Mouse (Mus musculus) cerebellum, postnatal 25 days (tissue): ENCODE data around the gene Ccnc.
A peak's percentile ranks its signal among the peaks of the same experiment; 100 is the strongest.
"Not testable (repeated sequence)": the region's sequence is repeated elsewhere in the genome, so short reads cannot be mapped to it uniquely, and the experiment has no call there.

ENCODE experiments used
- DNase-seq, 2 experiments: peaks; one replicate each; pipeline ENCODE4 v3.0.0; 2021; ENCODE audit warnings: mixed read lengths in 2 of 2

The Ccnc gene

GRCm38 (mm10) chr4:21726912-21727614 lies 438 bp upstream of the Ccnc start:
- peak; percentile 40 to 58 for DNase-seq

GRCm38 (mm10) chr4:21739169-21739568 lies 11.7 kb downstream of the Ccnc start:
- DNase-seq: no peak

DNA sequence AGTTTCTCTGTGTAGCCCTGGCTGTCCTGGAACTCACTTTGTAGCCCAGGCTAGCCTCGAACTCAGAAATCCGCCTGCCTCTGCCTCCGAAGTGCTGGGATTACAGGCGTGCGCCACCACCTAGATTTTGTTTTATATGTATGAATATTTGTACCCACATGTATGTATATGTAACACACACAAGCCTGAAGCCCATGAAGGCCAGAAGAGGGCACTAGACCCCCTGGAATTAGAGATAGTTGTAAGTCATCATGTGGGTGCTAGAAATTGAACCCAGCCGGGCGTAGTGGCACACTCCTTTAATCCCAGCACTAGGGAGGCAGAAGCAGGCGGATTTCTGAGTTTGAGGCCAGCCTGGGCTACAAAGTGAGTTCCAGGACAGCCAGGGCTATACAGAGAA lies 16.6 kb downstream of the Ccnc start:
- DNase-seq: not testable (repeated sequence)

DNA sequence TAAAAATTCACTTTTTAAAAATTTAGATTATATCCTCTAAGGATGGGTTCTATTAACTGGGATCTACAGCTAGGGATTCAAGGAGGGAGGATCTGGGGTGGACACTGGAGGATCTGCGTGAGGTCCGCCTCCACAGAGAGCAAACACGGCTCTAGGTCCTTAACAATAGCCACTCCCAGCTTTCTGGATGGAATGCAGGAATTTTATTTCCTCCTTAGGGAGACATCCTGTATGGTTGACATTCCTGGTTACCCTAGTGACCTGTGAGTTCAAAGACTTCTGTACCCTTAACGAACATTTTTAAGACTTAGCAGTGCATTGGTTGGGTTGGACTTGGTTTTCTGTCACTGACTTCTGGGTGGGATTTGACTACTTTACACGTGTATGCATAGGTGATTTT lies 18.2 kb downstream of the Ccnc start:
- no peak for DNase-seq

DNA sequence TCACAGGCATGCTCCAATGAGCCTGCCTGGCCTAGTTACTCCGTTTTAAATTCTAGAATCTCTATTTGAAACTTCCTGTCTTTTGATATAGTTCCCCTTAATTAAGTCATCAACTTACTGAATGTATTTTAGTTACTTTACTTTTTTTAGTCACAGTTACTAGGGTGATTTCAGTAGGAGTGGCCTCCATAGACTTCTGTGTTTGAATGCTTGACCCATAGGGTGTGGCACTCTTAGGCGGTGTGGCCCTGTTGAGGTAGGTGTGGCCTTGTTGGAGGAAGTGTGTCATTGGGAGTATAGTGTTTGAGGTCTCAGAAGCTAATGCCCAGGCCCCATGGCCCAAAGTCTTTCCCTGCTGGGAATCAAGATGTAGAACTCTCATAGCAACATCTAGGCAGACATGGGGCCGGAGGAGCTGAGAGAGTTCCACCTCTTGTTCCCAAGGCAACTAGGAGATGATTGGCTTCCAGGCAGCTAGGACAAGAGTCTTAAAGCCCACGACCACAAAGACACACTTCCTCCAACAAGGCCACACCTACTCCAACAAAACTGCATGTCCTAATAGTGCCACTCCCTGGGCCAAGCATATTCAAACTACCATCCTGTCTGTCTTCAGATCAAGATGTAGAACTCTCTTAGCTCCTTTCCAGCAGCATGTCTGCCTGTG lies 27.8 kb downstream of the Ccnc start:
- DNase-seq: no peak

DNA sequence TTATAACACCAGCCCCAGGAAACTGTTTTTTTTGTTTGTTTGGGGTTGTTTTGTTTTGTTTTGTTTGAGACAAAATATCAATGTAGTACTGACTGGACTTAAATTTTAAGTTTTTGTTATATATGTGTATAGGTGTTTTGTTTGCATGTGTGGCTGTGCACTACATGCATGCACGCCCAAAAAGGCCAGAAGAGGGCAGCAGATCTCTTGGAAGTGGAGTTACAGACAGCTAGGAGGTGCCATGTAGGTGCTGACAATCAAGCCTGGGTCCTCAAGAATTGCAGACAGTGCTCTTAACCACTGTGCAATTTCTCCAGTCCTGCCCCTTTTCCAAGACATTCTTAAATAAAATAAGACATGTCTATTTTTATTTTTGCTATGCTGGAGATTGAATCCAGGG lies 31.4 kb downstream of the Ccnc start:
- DNase-seq: peak in 1 of 2 experiments; percentile 18

DNA sequence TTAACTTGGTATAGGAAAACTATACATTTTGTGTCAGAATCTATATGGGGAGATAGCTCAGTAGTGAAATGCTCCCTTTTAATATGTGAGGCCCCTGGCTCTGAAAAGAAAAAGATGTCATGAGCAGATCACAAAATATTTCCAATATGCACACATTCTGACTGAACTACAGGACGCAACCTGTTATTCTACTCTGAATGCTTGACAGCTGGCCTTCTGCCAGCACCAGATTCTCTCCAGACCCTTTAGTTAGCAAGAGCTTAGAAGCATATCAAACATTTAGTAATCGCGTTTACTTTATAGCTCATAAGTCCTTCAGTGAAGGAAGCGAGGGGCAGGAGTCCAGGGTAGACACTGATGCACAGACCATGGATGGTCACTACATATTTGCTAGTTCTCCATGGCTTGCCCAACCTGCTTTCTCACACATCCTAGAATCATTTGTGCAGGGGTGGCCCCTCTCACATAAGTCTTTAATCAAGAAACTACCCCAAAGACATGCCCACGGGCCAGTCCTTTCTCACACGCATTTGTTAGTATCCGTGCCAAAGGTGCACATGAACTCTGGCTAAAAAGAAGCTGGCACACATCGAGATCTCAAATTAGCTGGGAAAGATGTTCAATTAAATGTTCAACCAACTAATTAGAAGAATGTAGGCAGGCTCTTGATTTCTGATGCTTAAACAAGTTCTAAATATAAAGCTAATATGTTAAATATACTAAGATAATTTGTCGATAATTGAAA lies 34.1 kb downstream of the Ccnc start:
- peak; percentile 15 to 51 for DNase-seq

DNA sequence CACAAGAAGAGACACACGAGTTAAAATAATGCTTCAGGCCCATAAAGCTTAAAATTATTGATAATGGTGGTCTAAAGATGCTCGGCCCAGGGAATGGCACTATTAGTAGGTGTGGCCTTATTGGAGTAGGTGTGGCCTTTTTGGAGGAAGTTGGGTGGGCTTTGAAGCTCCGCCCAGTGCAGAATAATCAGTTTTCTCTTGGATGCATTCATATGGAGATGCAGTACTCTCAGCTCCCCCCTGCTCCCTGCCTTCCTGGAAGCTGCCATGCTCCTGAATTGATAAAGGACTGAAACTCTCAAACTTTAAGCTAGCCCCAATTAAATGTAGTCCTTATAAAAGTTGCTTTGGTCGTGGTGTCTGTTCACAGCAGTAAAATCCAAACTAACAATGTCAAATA lies 36.3 kb downstream of the Ccnc start:
- no peak for DNase-seq

- peak; percentile 9 to 21 for DNase-seq
Observed at GRCm38 (mm10) chr4:21766171-21766862, 38.8 kb downstream of the Ccnc start.

GRCm38 (mm10) chr4:21766863-21767304 lies 39.4 kb downstream of the Ccnc start, which contains the start of the genes Usp45 and Tstd3:
Gene Usp45, plus strand, starts transcription at chr4:21767156.
Gene Tstd3, minus strand, starts transcription at chr4:21767212.
- peak; percentile 87 to 92 for DNase-seq

GRCm38 (mm10) chr4:21771064-21771463 lies 43.6 kb downstream of the Ccnc start:
- no peak for DNase-seq

GRCm38 (mm10) chr4:21772306-21772705 lies 44.8 kb downstream of the Ccnc start:
- no peak for DNase-seq

DNA sequence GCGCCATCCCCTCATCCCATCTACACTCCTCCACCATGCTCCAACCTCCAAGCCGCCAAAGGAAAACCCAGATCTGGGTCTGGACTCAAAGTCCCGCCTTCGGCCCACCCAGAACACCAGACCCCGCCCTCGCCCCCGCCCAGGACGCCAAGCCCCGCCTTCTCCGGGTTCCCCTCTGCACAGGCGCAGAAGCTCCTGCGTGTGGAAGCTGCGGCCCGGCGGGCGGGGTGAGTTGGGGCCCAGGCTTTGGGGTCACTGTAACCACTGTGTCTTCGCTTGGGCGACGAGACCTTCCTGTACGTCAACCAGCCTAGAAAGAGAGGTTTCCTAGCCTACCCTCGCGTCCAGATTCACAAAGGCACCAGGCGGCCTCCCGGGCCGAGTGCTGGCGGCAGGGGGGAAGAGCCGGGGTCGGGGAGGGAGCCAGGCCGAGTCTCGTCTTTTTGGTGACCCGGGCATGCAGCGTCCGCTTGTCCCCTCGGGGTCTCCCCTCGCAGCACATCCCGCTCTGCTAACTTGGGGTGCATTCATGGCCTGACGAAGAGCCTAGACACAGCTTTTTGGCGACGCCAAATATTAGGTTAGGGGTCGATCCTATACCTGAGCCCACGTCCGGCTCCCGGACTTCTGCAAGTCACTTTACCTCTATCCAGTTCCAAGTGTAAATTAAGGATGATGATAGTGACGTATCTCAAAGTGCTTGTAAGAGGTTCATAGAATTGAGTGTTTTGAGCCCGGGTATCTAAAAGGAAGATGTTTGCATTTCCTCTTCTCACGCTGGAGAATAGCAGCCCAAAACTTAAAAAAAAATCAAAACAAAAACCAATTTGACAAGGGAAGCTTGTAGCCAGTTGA lies 48.8 kb downstream of the Ccnc start:
- DNase-seq: peak; percentile 94 to 99

GRCm38 (mm10) chr4:21776946-21777265 lies 49.4 kb downstream of the Ccnc start:
- DNase-seq: peak in 1 of 2 experiments; percentile 12

DNA sequence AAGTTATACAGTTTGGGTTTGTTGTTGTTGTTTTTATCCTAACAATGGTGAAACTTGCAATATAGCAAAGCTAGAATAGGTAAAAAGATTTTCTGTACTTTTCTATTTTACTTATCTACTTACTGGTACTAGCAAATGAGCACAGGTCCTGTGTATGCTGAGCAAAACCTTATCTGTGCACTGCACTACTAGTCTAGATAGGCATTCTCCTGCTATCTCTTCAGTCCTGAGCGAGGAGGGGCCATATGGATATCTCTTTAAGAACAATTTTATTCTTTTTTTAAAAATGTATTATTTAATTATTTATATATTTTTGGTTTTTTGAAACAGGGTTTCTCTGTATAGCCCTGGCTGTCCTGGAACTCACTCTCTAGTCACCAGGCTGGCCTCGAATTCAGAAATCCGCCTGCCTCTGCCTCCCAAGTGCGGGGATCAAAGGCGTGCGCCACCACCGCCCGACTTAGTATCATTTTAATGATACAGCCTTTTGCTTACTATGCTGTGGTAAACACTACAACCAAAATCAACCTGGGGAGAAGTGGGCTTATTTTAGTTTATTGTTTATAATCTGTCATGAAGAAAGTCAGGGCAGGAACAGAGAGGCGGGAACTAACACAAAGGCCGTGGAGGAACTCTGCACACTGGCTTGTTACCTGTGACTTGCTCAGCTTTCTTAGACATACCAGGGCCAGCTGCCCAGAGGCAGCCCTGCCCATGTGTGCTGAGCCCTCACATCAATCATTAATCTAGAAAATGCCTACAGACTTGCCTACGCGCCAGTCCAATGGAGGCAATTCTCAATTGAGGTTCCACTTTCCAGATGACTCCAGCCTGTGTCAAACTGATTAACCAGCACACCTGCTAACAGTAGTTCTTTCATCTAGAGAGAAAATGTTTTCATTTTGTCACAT lies 53.6 kb downstream of the Ccnc start:
- no peak for DNase-seq

GRCm38 (mm10) chr4:21786268-21786667 lies 58.8 kb downstream of the Ccnc start:
- no peak for DNase-seq

GRCm38 (mm10) chr4:21788903-21789302 lies 61.4 kb downstream of the Ccnc start:
- no peak for DNase-seq

DNA sequence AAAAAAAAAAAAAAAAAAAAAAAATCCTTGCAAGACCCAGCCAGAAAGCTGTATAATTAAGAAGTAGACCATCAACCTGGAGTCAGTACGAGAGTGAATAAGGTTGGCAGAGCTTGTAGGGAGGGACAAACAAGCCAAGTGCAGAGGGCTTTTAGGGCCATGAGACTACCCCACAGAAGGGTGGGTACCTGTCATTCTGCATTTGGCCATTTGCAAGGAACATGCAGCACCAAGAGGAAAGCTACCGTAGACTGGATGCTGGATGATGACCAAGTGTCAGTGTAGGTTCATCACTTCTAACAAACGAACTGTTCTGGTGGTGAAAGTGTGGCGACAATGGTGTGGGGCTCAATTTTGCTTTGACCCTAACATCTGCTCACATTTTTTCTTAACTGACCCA lies 62.3 kb downstream of the Ccnc start:
- no peak for DNase-seq

DNA sequence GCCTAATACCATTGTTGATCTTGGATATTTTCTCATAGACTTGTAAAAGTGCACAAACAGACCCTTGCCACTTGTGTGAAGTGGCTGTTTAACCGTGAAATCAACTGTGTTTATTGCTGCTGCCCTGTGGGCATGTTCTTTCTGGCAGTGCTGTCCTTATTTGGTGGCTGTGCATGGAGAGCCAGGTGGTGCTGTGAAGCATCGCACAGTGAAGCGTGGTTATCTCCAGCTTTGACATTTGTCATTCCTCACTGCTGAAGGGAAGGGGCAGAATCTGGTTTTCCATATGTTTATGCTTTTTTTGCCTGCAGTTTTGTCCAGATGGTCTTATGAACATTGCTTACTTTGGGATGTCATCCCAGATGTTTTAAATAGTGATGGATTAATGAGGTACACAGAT lies 66.1 kb downstream of the Ccnc start:
- DNase-seq: peak; percentile 18 to 43

GRCm38 (mm10) chr4:21801013-21801412 lies 73.5 kb downstream of the Ccnc start:
- DNase-seq: no peak

DNA sequence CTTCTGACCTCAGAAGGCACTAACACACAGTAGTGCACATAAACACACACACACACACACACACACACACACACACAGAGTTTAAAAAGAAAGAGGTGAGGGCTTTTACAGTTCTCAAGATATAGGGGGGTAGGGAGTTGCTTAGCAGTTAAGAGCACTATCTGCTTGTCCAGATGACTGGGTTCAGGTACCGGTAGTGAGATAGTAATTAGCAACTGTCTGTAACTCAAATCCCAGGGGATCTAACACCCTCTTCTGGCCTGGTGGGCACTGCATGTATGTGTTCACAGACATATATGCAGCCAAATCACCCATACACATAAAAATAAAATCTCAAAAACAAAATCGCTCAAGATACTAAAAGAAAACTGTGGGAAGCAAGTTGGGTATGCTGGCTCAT lies 74.1 kb downstream of the Ccnc start:
- DNase-seq: no peak
